Mouse (Mus musculus) retina, postnatal 7 days (tissue): ENCODE results near the gene Nipbl.

Source experiments
- DNase-seq: peaks from one replicate; pipeline ENCODE4 v3.0.0-alpha.2; 2012; ENCODE audit warnings: low read depth, low spot score

The Nipbl gene

GRCm38 (mm10) chr15:8416500-8417138, 27.6 kb downstream of the Nipbl start:
- no peak for DNase-seq

DNA sequence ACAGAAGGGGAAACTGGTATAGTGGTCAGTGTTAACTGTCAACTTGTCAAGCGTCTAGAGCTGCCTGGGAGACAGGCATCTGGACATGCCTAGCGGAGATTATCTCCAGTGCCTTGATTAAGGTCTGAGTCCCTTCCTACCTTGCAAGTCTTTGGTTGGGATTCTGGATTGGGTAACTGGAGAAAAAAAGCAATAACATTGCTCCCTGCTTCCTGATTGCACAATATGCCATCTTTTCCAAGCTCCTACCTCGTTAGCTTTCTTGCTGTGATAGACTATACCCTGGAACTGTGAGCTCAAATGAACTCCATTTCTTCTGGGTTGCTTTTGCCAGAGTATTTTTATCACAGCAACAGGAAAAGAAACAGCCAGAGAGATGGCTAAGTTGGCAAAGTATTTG, 30.9 kb downstream of the Nipbl start:
- no peak for DNase-seq

GRCm38 (mm10) chr15:8411873-8412272, 32.4 kb downstream of the Nipbl start:
- DNase-seq: no peak

GRCm38 (mm10) chr15:8411168-8411837, 33.0 kb downstream of the Nipbl start:
- DNase-seq: no peak

DNA sequence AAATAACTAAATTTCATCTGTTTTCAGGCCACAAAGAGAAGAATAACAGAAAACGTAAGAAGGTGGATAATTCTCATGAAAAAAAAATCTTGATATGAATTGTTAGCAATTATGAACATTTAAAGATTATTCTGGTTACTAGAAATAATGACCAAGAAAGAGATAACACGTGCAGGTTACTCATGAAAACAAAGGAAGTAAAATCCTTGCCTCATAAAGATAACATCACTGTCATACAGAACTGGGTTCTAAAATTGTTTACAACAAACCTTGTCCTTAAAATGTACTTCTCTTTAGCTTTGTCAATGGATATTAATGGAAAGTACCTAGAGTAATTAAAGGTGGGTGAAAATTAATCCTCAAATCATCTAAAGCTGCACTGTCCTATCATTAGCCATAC, 37.2 kb downstream of the Nipbl start:
- no peak for DNase-seq

GRCm38 (mm10) chr15:8406219-8406618, 38.0 kb downstream of the Nipbl start:
- DNase-seq: no peak

DNA sequence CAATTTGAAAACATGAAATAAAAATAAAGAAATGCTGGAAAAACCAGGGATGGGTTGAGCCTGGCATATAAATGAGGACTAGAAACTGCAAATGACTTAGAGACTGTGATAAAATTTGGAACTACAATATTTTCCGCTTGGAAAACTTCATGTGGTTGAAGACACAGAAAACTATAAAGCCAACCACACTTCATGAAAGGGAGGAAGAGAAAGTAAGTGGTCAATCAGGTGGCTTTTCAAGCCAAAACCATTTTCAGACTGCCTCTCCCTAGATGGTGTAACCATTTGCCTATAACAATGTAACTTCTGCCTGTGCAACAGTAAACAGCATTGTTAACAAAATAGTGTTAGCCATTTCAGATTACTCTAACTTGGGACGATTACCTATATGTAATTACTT, 41.7 kb downstream of the Nipbl start:
- no peak for DNase-seq

GRCm38 (mm10) chr15:8401536-8401935, 42.7 kb downstream of the Nipbl start:
- no peak for DNase-seq

- DNase-seq: no peak
These were observed 52.5 kb downstream of the Nipbl start for GRCm38 (mm10) chr15:8391764-8392163.

- DNase-seq: peak; percentile 14
These were observed 62.0 kb downstream of the Nipbl start for GRCm38 (mm10) chr15:8382213-8382612.

- DNase-seq: no peak
These were observed 68.6 kb downstream of the Nipbl start for GRCm38 (mm10) chr15:8375657-8376056.

- no peak for DNase-seq
These were observed 69.5 kb downstream of the Nipbl start for GRCm38 (mm10) chr15:8374724-8375123.

DNA sequence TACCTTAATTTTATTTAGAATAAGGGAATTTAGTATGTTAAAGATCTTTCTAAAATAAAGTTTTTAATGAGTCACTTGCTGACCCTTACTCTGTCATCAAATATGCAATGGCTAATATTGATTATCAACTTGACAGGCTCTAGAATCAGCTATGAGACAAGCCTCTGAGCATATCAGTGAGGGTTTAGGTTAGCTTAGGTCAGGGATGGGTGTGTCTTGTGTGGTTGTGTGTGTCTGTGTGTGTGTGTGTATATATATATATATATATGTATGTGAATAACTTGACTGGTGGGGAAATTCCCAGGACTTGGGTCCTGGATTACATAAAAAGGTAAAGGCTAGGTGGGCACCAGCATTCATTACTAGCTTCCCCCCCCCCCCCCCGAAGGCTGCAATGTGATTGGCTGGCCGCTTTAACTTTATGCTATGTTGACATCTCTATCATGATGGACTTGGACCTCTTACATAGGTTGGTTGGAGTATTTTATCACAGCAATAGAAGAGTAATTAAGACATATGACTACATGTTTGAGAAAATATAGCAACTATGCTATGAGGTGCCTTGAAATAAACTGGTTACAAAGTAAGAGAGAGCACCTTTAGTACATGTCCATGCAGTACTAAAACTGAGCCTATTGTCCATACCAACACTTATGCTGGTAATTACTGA, 97.0 kb downstream of the Nipbl start:
- DNase-seq: no peak

DNA sequence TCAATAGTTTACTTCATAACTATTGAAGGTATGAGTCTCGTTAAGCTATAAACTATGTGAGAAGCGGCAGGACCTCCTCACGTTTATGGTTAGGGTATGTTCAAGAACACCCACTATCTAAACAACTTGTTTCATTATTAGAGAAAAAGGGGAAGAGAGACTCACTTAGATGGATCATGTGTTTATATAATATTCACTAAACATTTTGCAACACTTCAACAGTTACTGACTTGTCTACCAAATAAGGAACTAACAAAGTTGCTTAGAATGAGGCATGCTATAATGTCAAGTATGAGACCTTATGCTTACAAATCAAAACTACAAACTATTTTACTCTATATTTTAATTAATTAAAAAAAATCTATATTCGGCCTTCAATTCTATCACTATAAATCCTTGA, 103.7 kb downstream of the Nipbl start:
- no peak for DNase-seq

- DNase-seq: no peak
These were observed 112.7 kb downstream of the Nipbl start for GRCm38 (mm10) chr15:8331547-8331946.

DNA sequence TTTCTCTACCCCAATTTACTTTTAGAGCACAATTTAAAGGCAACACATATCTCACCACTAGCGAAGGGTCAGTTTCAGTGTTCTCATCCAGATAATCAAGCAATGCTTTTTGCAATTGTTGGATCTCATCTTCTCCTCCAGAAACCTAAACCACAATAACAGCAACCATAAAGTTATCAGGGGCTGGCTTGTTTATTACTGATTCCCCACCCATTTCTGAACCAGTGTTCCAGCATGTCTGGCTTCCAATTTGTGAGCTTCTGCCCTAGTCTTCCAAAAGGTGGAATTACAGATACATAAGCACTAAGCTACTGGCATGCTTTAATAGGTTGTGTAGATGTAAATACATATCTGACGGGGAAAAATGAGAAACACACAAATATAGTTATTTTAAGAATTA, 118.6 kb downstream of the Nipbl start:
- no peak for DNase-seq

GRCm38 (mm10) chr15:8324833-8325232, 119.4 kb downstream of the Nipbl start:
- DNase-seq: no peak

- DNase-seq: no peak
These were observed 120.2 kb downstream of the Nipbl start for GRCm38 (mm10) chr15:8324061-8324460.

- no peak for DNase-seq
These were observed 122.8 kb downstream of the Nipbl start for GRCm38 (mm10) chr15:8321491-8321890.

- no peak for DNase-seq
These were observed 125.1 kb downstream of the Nipbl start for GRCm38 (mm10) chr15:8319191-8319590.

DNA sequence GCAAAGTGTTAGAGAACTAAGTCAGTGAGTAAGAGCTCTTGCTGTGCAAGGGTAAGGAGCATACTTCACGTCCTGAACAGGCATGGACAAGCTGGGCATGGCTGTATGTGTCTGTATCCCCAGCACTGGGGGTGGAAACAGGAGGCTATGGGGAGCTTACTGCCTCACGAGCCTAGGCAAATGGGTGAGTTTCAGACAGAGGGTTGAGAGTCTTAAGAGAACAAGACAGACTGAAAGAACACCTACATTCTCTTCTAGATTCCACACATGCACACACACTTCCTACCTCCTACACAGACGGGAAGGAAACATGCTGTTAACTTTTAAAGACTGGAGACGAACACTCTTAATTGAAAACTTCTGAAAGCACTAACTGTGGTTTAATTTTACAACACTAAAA, 126.9 kb downstream of the Nipbl start:
- no peak for DNase-seq

GRCm38 (mm10) chr15:8305474-8305873, 138.8 kb downstream of the Nipbl start:
- DNase-seq: no peak

GRCm38 (mm10) chr15:8302944-8303343, 141.3 kb downstream of the Nipbl start:
- DNase-seq: no peak
